Mouse (Mus musculus): Measurements from ENCODE around the gene Cc2d1a. TPM values are rescaled to one million over a fixed set of nuclear protein-coding genes. Genes with fewer than 3 reads are reported as not detected.

Cc2d1a gene
- total RNA-seq, 2 experiments from 2014 or later: 12.1 to 12.6 TPM

DNA sequence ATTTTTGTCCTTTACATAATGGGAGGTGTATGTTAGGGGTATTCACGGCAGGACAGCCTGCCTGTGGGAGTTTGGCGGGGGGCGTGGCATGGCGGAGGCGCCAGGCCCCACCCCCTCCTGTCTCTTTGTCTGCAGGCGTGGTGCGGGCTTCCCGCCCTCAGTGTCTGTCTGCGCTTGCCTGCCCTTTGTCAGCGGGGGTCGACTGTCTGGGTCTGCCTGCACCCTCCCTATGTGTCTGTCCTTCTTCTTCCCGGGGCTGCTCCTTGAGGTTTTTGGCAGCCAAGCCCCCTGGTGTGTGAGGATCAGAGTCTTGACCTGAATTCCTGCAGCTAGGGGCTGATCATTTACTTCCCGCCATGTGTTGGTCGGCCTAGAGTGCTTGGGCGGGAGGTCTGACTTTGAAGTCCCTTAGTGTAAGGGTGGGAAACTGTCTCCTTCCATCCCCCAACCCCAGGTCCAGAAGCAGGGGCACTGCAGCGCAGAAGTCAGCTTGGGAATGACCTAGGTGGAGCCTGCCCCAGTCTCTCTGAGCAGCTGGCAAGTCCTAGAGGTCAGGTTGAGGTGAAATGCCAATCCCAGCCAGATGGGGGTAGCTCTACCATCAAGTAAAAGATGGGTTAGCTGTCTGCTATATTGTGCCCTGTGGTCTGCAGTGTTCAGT, 32.9 kb upstream of the Cc2d1a start:
- peak; percentile 39 for DNase-seq
- intact Hi-C loops (cut with DNase I; ENCODE audit: low total_unique reads): loop anchor here (5.0 to 10.0 kb wide), 3 partner anchors 42 to 174 kb away; no protein-coding TSS in a partner anchor

DNA sequence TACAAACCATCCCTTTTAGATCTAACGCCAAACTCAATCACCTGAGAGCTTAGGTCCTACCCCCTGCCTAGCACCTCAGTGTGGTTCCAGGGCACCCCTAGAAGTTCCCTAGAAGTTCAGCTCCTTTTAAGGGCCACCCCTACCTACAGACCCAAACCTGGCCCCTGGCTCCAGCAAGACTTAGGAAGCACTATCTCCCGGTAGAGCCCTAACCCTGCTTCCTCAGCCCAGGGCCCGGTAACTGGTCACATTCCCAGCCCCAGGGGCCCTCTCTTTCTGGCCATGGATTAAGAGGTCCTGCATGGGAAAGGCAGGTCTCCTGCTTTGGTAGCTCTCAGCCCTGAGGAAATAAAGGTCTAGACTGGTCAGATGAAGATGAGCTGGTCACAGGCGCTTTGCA, 32.2 kb upstream of the Cc2d1a start:
- intact Hi-C loops (cut with DNase I; ENCODE audit: low total_unique reads): loop anchor here (5.0 to 10.0 kb wide), 4 partner anchors 42 to 175 kb away; partner anchors contain the start of genes Il27ra and Rln3
- DNase-seq: no peak

DNA sequence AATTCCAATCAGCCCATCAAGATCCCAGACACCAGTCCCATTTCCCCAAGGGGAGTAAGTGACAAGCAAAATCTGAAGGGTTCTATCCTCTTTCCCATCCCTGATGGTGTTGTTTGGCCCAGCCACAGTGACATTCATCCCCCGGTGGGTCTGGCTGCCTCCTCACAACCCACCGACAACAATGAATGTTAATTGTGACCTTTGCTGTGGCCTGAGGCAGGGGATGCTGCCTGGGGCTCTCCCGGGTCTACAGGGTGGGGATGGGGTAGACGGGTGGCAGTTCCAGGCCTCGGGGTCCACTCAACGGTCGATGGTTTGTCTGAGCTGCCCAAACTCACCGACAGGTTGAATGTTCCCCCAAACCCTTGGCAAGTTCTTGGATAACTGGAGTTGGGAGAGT, 30.9 kb upstream of the Cc2d1a start:
- DNase-seq: no peak
- intact Hi-C loops (cut with DNase I; ENCODE audit: low total_unique reads): loop anchor here (10.0 kb wide), 1 partner anchor 134 kb away; the partner anchor contains the start of genes Il27ra and Rln3

DNA sequence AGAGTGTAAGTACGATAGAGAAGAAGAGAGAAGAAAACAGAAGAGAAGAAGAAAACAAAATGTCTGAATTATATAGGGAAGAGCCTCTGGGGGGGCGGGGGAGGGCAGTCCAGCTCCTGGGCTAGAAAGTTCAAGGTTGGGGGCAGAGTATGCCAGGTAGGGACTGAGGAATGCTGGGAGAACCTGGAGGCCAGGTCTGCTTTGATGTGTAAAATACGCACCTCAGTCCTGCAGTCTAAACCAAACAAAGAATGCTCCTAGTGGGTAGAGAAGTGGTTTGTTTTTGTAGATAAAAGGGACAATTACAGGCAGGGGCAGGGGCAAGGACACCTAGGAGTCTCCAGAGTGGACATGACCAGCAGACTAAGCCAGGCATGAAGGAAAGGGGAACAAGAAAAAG, 29.7 kb upstream of the Cc2d1a start:
- no peak for DNase-seq
- intact Hi-C loops (cut with DNase I; ENCODE audit: low total_unique reads): loop anchor here (10.0 kb wide), 1 partner anchor 133 kb away; the partner anchor contains the start of genes Il27ra and Rln3

DNA sequence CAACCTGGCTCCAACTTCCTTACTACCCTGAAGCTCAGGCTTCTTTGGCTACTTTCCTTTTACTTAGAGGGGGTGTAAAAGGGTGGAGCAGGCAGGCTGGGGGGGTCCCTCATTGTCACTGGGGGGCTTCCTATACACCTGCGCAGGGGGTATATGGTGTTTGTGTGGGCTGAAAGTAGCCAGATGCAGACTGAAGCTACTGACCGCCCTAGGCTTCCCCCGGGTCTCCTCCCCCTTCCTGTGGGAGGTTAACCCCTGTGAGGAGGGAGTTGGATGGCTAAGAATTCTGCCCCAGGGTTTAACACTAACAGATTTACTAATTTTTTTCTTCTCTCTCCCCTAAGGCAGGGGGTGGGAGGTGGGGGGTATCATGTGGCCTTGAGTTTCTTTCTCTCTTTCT, 28.8 kb upstream of the Cc2d1a start:
- DNase-seq: no peak
- intact Hi-C loops (cut with DNase I; ENCODE audit: low total_unique reads): loop anchor here (10.0 kb wide), 1 partner anchor 132 kb away; the partner anchor contains the start of genes Il27ra and Rln3

DNA sequence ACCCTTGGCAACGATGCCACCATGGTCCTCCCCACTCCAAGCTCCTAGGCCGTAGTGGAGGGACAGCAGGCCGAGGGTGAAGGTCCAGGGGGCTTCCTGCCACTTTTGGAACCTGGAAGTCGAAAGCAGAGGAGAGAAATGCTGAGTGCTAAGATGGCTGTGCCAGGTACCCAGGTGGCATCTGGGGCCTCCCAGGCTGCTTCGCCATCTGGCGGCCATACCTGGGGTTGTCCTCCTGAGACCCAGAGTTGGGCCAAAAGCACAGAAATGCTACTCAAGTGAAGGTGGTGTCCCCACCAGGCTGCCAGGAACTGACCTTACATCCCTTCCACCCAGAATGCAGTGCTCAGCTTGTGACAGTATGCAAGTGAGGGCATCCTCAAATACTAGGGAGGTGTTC, 26.1 kb upstream of the Cc2d1a start:
- intact Hi-C loops (cut with DNase I; ENCODE audit: low total_unique reads): loop anchor here (10.0 kb wide), 1 partner anchor 129 kb away; the partner anchor contains the start of genes Il27ra and Rln3
- no peak for DNase-seq

DNA sequence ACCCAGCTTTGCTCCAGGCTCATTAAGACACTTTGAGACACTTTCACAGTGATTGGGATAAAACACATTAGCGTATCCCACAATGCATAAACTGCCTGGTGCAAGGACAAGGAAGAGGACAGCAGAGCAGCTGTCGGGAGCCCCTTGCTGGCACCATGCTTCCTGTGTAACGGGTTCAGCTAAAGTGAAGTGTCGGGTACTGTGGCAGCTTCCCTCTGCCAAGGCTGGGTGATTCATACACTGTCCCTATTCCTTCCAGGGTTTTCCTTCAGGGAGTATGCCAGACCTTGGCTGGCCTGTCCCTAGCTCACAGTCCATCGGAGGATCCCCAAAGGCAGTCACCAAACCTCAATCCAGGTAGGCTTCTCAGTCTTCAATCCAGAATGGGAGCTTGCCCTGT, 22.4 kb upstream of the Cc2d1a start:
- intact Hi-C loops (cut with DNase I; ENCODE audit: low total_unique reads): loop anchor here (10.0 kb wide), 1 partner anchor 125 kb away; the partner anchor contains the start of genes Il27ra and Rln3
- DNase-seq: no peak

DNA sequence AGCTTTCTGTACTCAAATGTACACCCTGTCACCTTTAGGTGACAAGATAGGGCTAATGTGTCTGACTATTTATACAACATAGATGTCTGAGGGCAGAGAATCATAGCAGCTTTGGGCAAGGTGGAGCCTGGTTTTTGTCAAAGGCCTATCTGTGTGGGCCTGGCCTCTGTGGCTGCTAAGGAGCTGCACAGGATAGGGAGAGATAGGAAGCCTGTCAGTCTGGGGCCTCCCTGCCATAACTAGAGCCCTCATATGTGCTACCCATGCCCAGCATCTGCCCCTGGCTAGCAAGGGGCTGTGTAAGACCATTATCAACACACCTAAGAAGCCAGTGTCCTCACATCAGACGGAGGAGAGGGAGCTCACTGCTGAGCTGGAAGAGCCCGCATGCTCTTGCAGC, 20.0 kb upstream of the Cc2d1a start:
- DNase-seq: no peak
- intact Hi-C loops (cut with DNase I; ENCODE audit: low total_unique reads): no loop called here

DNA sequence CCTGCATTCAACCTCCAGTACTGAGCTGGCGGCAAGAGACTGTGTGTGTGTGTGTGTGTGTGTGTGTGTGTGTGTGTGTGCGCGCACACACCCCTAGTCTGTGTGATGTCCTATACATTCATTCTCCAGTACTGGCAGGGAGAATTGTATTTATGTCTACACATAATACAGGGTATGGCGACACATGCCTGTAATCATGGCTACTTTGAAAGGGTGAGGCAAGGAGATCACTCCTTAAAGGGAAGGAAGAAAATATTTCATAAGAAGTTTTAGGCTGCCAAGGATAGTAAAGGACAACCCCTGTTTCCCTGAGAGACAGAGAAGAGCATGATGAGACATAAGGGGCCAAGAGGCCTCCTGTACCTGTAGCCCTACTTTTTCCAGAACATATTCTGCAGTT, 9.9 kb upstream of the Cc2d1a start:
- no peak for DNase-seq
- intact Hi-C loops (cut with DNase I; ENCODE audit: low total_unique reads): no loop called here

DNA sequence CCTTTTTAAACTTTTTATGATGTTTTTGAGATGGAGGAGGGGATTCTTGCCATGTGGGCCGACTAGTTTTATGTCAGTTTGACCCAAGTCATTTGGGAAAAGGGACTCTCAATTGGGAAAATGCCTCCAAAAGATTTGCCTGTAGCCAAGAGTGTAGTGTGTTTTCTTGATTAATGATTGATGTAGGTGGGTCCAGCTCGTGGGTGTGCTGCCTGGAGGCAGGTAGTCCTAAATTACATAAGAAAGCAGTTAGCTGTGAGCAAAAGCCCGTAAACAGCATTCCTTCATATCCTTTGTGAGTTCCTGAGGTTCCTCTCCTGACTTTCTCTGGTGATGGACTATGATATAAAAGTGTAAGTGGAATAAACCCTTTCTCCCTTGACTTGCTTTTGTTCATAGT, 1.4 kb upstream of the Cc2d1a start:
- DNase-seq: no peak
- intact Hi-C loops (cut with DNase I; ENCODE audit: low total_unique reads): no loop called here

DNA sequence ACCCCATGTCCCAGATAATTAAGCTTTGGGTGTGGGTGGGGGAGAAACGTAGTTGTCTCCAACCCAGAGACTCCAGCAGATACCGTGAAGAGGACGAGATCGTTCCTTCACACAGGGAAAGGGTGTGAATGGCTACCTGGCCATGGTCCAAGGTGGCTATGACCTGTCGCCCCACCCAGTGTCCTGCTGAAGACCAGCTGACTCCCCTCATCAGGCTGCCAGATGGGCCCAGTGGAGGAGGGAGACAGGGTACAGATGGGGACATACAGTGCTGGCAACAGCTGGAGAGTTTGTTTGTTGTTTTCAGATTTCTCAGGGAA, 755 bp upstream of the Cc2d1a start:
- no peak for DNase-seq
- intact Hi-C loops (cut with DNase I; ENCODE audit: low total_unique reads): no loop called here

DNA sequence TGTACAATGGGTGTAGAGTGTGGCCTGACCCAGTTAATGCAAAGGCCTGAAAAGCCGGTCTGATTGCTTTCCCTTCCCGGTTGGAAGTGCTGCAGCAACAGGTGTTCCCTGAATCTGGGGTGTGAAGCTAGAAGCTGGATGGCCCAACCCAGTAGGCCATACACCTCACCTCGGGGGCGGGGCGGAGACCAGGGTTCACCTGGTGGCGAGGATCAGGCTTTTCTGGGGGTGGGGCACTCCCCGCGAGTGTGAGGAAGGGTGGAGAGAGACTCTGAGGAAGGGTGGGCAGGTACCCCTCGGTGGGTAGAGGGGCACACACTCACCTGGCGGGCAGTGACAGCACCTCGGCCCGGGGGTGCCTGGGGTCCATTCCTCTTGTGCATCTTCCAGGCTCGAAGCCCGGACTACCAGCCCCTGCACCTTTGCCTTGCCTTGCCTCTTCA, 391 bp downstream of the Cc2d1a start:
- intact Hi-C loops (cut with DNase I; ENCODE audit: low total_unique reads): no loop called here
- DNase-seq: no peak

DNA sequence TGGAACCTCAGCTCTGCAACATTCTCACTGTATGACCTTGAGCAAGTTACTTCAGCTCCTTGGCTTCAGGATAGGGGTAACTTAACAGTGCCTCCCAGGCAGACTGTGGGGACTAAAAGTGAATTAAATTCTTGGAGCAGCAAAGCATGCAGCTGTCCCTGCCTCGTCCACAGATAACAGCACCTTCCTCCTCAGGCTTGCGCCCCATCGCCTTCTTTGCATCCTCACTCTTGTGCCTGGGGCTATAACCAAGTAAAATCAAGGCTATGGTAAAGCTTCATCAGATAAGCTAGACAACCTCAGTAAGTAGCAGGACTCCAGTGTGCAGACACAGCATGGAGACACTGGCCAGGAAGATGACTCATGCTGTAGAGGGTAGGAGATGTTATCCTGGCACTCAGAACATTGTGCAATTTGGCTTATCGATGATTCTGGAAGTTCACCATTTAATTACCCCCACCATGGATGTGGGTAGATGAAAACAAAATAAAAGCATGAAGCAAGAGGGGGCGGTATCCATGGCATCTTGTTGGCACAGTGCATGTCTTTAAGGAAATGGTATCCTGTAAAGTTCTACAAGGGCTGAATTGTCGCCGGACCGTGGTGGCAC, 3.0 kb downstream of the Cc2d1a start:
- DNase-seq: no peak
- intact Hi-C loops (cut with DNase I; ENCODE audit: low total_unique reads): no loop called here

DNA sequence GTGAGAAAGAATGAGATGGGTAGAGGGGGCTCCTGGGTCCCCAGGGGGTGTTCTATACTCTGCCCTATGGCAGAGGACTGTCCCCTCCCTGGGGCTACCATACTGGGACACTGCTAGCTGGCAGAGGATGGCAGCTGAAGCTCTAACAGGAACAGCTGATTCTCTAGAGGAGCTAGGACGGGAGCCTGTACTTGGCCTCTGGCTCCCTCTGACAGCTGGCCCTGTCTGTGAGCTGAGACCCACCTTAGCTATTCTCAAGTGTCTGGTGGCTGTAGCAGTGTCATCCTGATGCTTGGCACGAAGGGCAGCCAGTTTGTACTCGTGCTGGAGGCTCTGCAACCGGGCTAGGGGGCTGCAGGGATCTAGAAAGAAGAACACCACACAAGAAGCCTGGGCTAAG, 6.9 kb downstream of the Cc2d1a start:
- intact Hi-C loops (cut with DNase I; ENCODE audit: low total_unique reads): no loop called here
- no peak for DNase-seq

DNA sequence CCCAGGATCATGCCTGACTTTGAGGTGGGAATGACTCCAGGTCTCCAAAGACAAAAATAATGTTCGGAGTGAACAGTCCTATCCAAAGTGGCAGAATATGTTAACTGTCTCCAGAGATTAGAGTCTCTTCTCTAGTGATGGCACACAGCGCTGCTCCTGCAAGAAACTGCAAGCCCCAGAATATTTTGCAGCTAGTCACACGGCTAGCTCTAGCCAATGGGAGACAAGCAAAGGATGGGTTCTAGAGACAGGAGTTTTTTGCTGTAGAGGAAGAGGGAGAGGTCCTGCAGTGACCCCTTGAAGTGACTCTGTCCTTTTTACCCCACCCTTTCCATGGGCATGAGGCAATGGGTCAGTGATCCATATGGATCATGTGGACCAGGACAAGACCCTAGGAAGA, 9.9 kb downstream of the Cc2d1a start:
- intact Hi-C loops (cut with DNase I; ENCODE audit: low total_unique reads): no loop called here
- DNase-seq: no peak

DNA sequence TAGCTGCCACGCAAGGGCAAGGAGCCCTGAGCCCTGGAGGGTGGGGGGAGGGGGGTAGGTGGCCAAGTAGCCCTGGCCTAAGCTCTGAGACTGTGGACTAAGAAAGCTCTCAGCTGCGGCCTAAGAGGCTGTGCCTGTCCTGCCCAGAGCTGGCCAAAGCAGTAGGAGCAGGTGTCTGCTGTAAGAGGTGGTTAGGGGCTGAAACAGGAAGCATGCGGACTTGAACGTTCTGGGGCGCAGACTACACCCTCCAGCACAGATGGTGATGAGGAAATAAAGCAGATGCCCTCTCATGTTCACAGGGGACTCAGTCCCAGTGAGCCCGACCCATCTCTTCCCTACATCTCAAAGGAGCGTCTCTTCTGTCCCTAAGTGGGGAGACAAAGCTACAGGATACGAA, 15.5 kb downstream of the Cc2d1a start:
- DNase-seq: no peak
- intact Hi-C loops (cut with DNase I; ENCODE audit: low total_unique reads): no loop called here

DNA sequence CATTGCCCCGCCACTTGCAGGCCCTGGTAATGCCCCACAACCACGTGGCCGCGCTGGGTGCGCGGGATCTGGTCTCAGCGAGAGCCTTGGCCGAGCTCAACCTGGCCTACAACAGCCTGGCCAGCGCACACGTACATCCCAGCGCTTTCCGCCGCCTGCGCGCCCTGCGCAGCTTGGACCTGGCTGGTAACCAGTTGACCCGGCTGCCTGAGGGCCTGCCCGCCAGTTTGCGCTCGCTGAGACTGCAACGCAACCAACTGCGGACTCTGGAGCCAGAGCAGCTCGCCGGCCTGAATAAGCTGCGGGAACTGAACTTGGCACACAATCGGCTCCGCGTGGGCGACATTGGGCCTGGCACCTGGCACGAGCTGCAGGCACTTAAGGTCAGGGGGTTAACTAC, 16.9 kb downstream of the Cc2d1a start:
- DNase-seq: no peak

DNA sequence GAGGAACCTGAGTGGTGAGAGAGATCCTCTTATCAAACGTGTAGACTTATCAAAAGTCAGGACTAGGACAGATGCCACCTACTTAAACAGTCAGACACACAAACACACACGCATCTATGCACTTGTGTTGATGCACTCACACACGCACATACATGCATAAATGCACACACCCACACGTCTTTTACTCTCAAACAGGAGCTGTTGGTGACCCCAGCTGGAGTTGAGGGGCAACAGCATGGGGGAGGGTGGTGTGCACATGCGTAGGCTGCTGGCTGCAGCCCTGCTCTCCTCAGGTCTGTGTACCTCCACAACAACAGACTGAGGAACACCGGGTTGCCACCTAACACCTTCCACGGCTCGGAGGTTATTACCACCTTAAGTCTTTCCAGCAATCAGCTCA, 19.5 kb downstream of the Cc2d1a start:
- intact Hi-C loops (cut with DNase I; ENCODE audit: low total_unique reads): no loop called here
- DNase-seq: no peak

More for the DNA sequence above, 16.9 kb downstream of the Cc2d1a start:
- intact Hi-C loops (cut with DNase I; ENCODE audit: low total_unique reads): no loop called here

DNA sequence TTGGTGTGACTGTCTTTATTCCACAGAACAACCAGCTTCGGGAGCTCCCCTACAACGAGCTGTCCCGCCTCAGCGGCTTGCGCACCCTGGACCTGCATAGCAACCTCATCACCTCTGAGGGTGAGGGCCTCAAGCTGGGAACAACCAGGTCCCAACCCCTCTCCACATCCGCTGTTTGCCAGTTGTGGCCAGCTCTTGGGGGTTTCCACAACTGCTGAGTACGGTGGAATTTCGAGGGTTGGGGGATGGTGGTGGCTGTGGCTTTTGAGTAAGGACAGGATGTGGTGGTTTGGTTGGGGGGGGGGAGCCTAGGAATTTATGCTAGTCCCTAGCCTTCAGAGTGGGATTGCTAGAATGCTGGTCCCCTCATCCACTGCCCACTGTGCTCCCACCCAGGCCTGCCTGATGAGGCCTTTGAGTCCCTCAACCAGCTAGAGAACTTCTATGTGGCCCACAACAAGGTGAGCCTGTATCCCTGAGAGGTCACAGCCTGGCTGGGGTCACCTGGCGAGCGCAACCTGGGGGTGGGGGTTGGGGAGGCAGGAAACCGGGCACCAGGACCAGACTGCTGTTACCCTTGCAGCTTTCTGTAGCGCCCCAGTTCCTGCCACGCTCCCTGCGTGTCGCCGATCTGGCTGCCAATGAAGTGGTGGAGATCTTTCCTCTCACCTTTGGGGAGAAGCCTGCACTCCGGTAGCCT, 20.4 kb downstream of the Cc2d1a start:
- no peak for DNase-seq
- intact Hi-C loops (cut with DNase I; ENCODE audit: low total_unique reads): no loop called here

DNA sequence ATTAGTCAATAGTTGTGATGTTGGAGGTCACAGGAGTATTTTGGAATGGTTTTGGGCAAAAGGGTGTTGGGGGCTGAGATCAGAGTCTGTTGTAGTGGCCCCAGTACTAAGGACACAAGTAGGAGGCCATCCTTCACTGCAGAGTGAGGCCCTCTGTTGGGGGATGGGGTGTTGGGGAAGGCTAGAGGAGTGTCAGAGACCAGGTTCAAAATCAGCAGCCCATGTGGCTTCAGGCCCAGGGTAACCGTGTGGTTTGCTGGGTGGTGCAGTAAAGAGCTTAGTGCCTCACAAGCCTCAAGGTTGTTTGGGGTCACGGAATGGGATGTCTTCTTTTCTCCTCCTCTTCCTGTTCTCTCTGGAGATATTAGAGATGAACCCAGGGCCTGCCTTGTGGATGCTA, 21.0 kb downstream of the Cc2d1a start:
- no peak for DNase-seq
- intact Hi-C loops (cut with DNase I; ENCODE audit: low total_unique reads): no loop called here

DNA sequence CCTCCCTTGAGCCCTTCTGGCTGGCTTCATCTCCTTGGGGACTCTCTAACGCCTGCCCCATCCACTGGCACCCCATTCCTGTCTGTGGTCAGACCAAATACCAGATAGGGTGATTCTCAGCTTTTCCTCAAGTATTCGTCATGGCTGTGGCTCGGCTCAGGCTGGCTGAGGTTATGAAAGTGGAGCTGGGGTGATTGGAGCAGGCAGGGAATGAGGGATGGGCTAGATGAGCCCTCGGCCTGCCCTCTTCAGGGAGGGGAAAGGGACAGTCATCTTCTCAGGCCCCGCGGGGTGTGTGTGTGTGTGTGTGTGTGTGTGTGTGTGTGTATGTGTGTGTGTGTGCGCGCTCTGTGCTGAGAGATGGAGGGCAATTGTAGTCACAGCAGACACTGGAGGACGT, 22.1 kb downstream of the Cc2d1a start, which contains the start of gene Podnl1:
Gene Podnl1, plus strand, starts transcription at position 334 of the 400 bp plus-strand sequence.
- peak; percentile 36 for DNase-seq
- intact Hi-C loops (cut with DNase I; ENCODE audit: low total_unique reads): no loop called here
